Mouse (Mus musculus) heart, adult 8-10 months (tissue): Measurements from ENCODE around the gene Nanos2. TPM values are rescaled to one million over a fixed set of nuclear protein-coding genes. Genes with fewer than 3 reads are reported as not detected.
A peak's percentile ranks its signal among the peaks of the same experiment; 100 is the strongest.

Experiments used
- DNase-seq: peaks from one replicate; pipeline ENCODE4 v3.0.0; 2022; ENCODE audit warnings: low spot score
- total RNA-seq, 4 experiments: library from RNA; stranded (reverse); gene quantifications; 2 replicates each; pipeline ENCODE4 v1.2.4; 2022

Gene Nanos2
- total RNA-seq, 4 experiments from 2014 or later, result not detected

- DNase-seq, result peak; percentile 100
Measured at GRCm38 (mm10) chr7:18990601-18991295, 3.5 kb downstream of the Nanos2 start, which contains the start of gene Mypop. TSS of gene Mypop (plus strand) at chr7:18991245.

GRCm38 (mm10) chr7:18991660-18992293 lies 4.6 kb downstream of the Nanos2 start:
- no peak for DNase-seq

GRCm38 (mm10) chr7:18992294-18992675 lies 5.1 kb downstream of the Nanos2 start:
- DNase-seq, result no peak

- DNase-seq, result no peak
Measured at GRCm38 (mm10) chr7:18993036-18993435, 5.8 kb downstream of the Nanos2 start.

- no peak for DNase-seq
Measured at GRCm38 (mm10) chr7:18998835-18999234, 11.6 kb downstream of the Nanos2 start.

- no peak for DNase-seq
Measured at GRCm38 (mm10) chr7:19000421-19000820, 13.2 kb downstream of the Nanos2 start.

GRCm38 (mm10) chr7:19001066-19001806 lies 14.0 kb downstream of the Nanos2 start:
- DNase-seq, result peak; percentile 83

- no peak for DNase-seq
Measured at GRCm38 (mm10) chr7:19001807-19002085, 14.5 kb downstream of the Nanos2 start.

- DNase-seq, result no peak
Measured at GRCm38 (mm10) chr7:19002115-19002514, 14.9 kb downstream of the Nanos2 start.

- DNase-seq, result peak; percentile 90
Measured at GRCm38 (mm10) chr7:19002848-19003498, 15.8 kb downstream of the Nanos2 start.

GRCm38 (mm10) chr7:19003902-19004630 lies 16.9 kb downstream of the Nanos2 start, which contains the start of gene Irf2bp1:
TSS of gene Irf2bp1 (plus strand) at chr7:19004044.
- peak; percentile 96 for DNase-seq

- DNase-seq, result no peak
Measured at GRCm38 (mm10) chr7:19004631-19005079, 17.5 kb downstream of the Nanos2 start.

GRCm38 (mm10) chr7:19005417-19006121 lies 18.4 kb downstream of the Nanos2 start:
- no peak for DNase-seq

GRCm38 (mm10) chr7:19006476-19006875 lies 19.3 kb downstream of the Nanos2 start:
- DNase-seq, result peak; percentile 81

GRCm38 (mm10) chr7:19007026-19007977 lies 20.1 kb downstream of the Nanos2 start:
- no peak for DNase-seq

- no peak for DNase-seq
Measured at GRCm38 (mm10) chr7:19010581-19010980, 23.4 kb downstream of the Nanos2 start.

GRCm38 (mm10) chr7:19012025-19012621 lies 24.9 kb downstream of the Nanos2 start:
- DNase-seq, result no peak

- no peak for DNase-seq
Measured at GRCm38 (mm10) chr7:19012882-19013281, 25.7 kb downstream of the Nanos2 start.

- DNase-seq, result no peak
Measured at GRCm38 (mm10) chr7:19014452-19014851, 27.3 kb downstream of the Nanos2 start.
